Mouse (Mus musculus) monocyte, adult 2 months (primary cell): ENCODE data around the gene Tmed10.

ENCODE experiments used
- DNase-seq, 2 experiments: peaks; one replicate each; pipeline ENCODE4 v3.0.0; 2022; ENCODE audit warnings: low spot score in 2 of 2, low read depth in 1 of 2

Tmed10 gene

GRCm38 (mm10) chr12:85337567-85338311 lies 36.9 kb downstream of the Tmed10 start:
- no peak for DNase-seq

GRCm38 (mm10) chr12:85330153-85330552 lies 44.5 kb downstream of the Tmed10 start:
- DNase-seq: no peak

- no peak for DNase-seq
Measured at GRCm38 (mm10) chr12:85308651-85309050, 66.0 kb downstream of the Tmed10 start.

GRCm38 (mm10) chr12:85305247-85305892 lies 69.3 kb downstream of the Tmed10 start:
- peak; percentile 55 to 76 for DNase-seq

- peak in 1 of 2 experiments; percentile 40 for DNase-seq
Measured at GRCm38 (mm10) chr12:85304725-85305124, 69.9 kb downstream of the Tmed10 start.

- DNase-seq: no peak
Measured at GRCm38 (mm10) chr12:85303256-85303655, 71.4 kb downstream of the Tmed10 start.

- DNase-seq: no peak
Measured at GRCm38 (mm10) chr12:85298835-85299180, 75.8 kb downstream of the Tmed10 start.

- no peak for DNase-seq
Measured at GRCm38 (mm10) chr12:85298127-85298834, 76.4 kb downstream of the Tmed10 start.

- no peak for DNase-seq
Measured at GRCm38 (mm10) chr12:85297345-85297997, 77.2 kb downstream of the Tmed10 start.

GRCm38 (mm10) chr12:85296915-85297314 lies 77.7 kb downstream of the Tmed10 start:
- DNase-seq: no peak

GRCm38 (mm10) chr12:85295506-85295905 lies 79.1 kb downstream of the Tmed10 start:
- DNase-seq: no peak

- DNase-seq: no peak
Measured at GRCm38 (mm10) chr12:85292906-85293305, 81.7 kb downstream of the Tmed10 start.

GRCm38 (mm10) chr12:85292288-85292687 lies 82.4 kb downstream of the Tmed10 start:
- DNase-seq: no peak

GRCm38 (mm10) chr12:85291541-85291940 lies 83.1 kb downstream of the Tmed10 start:
- no peak for DNase-seq

GRCm38 (mm10) chr12:85290633-85291032 lies 84.0 kb downstream of the Tmed10 start:
- DNase-seq: no peak
